Mouse (Mus musculus): ENCODE results near the gene Atrnl1. TPM values are rescaled to one million over a fixed set of nuclear protein-coding genes. Genes with fewer than 3 reads are reported as not detected.

The Atrnl1 gene
- total RNA-seq, 1 experiment from 2014 or later = 6.6 TPM

GRCm38 (mm10) chr19:57606351-57606750, 4.5 kb upstream of the Atrnl1 start:
- no peak for ATAC-seq (replicated peaks; ENCODE audit: low read depth, poor library complexity, severe bottlenecking)

GRCm38 (mm10) chr19:57609361-57610057, 1.3 kb upstream of the Atrnl1 start:
- peak; percentile 58 for ATAC-seq (replicated peaks; ENCODE audit: low read depth, poor library complexity, severe bottlenecking)

- peak; percentile 55 for ATAC-seq (replicated peaks; ENCODE audit: low read depth, poor library complexity, severe bottlenecking)
Measured at GRCm38 (mm10) chr19:57610058-57610475, 767 bp upstream of the Atrnl1 start.

GRCm38 (mm10) chr19:57611291-57612178, 701 bp downstream of the Atrnl1 start:
- ATAC-seq (replicated peaks; ENCODE audit: low read depth, poor library complexity, severe bottlenecking) = no peak

GRCm38 (mm10) chr19:57612179-57612472, 1.3 kb downstream of the Atrnl1 start:
- no peak for ATAC-seq (replicated peaks; ENCODE audit: low read depth, poor library complexity, severe bottlenecking)

GRCm38 (mm10) chr19:57615972-57616621, 5.3 kb downstream of the Atrnl1 start:
- ATAC-seq (replicated peaks; ENCODE audit: low read depth, poor library complexity, severe bottlenecking) = no peak

GRCm38 (mm10) chr19:57619088-57619487, 8.3 kb downstream of the Atrnl1 start:
- peak; percentile 52; the same call in 1 of the 2 replicates for ATAC-seq (replicated peaks; ENCODE audit: low read depth, poor library complexity, severe bottlenecking)

- ATAC-seq (replicated peaks; ENCODE audit: low read depth, poor library complexity, severe bottlenecking) = peak; percentile 69
Measured at GRCm38 (mm10) chr19:57621814-57622213, 11.0 kb downstream of the Atrnl1 start.

GRCm38 (mm10) chr19:57625738-57626137, 14.9 kb downstream of the Atrnl1 start:
- ATAC-seq (replicated peaks; ENCODE audit: low read depth, poor library complexity, severe bottlenecking) = no peak

GRCm38 (mm10) chr19:57627251-57627650, 16.4 kb downstream of the Atrnl1 start:
- ATAC-seq (replicated peaks; ENCODE audit: low read depth, poor library complexity, severe bottlenecking) = no peak

GRCm38 (mm10) chr19:57642536-57642935, 31.7 kb downstream of the Atrnl1 start:
- no peak for ATAC-seq (replicated peaks; ENCODE audit: low read depth, poor library complexity, severe bottlenecking)

- ATAC-seq (replicated peaks; ENCODE audit: low read depth, poor library complexity, severe bottlenecking) = peak; percentile 52; the same call in 1 of the 2 replicates
Measured at GRCm38 (mm10) chr19:57642980-57643379, 32.1 kb downstream of the Atrnl1 start.

GRCm38 (mm10) chr19:57648202-57648943, 37.5 kb downstream of the Atrnl1 start:
- ATAC-seq (replicated peaks; ENCODE audit: low read depth, poor library complexity, severe bottlenecking) = no peak

- ATAC-seq (replicated peaks; ENCODE audit: low read depth, poor library complexity, severe bottlenecking) = no peak
Measured at GRCm38 (mm10) chr19:57648944-57649271, 38.1 kb downstream of the Atrnl1 start.

GRCm38 (mm10) chr19:57655083-57655482, 44.2 kb downstream of the Atrnl1 start:
- peak; percentile 77; the same call in 1 of the 2 replicates for ATAC-seq (replicated peaks; ENCODE audit: low read depth, poor library complexity, severe bottlenecking)

GRCm38 (mm10) chr19:57655491-57655890, 44.7 kb downstream of the Atrnl1 start:
- ATAC-seq (replicated peaks; ENCODE audit: low read depth, poor library complexity, severe bottlenecking) = no peak

- ATAC-seq (replicated peaks; ENCODE audit: low read depth, poor library complexity, severe bottlenecking) = no peak
Measured at GRCm38 (mm10) chr19:57657426-57658087, 46.7 kb downstream of the Atrnl1 start.

GRCm38 (mm10) chr19:57658111-57659091, 47.6 kb downstream of the Atrnl1 start:
- ATAC-seq (replicated peaks; ENCODE audit: low read depth, poor library complexity, severe bottlenecking) = no peak

GRCm38 (mm10) chr19:57667011-57667410, 56.2 kb downstream of the Atrnl1 start:
- ATAC-seq (replicated peaks; ENCODE audit: low read depth, poor library complexity, severe bottlenecking) = no peak

Data from common myeloid progenitor, adult 5-6 weeks (primary cell).